Mouse (Mus musculus) liver, embryonic 16.5 days (tissue): ENCODE results near the gene Cdc37. TPM values are rescaled to one million over a fixed set of nuclear protein-coding genes. Genes with fewer than 3 reads are reported as not detected.

ENCODE experiments used
- ATAC-seq: fragments of 200-750 bp; cut with Nextera tagmentation; 2 replicates; pipeline ENCODE4 v1.8.0; 2017; ENCODE audit warnings: low read depth, mild to moderate bottlenecking, moderate number of reproducible peaks, moderate library complexity
- H3K27ac ChIP-seq: fragments of 300-500 bp; sonication (generic); 2 replicates; pipeline ENCODE4 v1.5.1; 2014; ENCODE audit warnings: mild to moderate bottlenecking, low read length
- H3K27me3 ChIP-seq: fragments of 300-500 bp; sonication (generic); 2 replicates; pipeline ENCODE4 v1.6.1; 2014; ENCODE audit warnings: low read depth, low read length, mixed read lengths; ENCODE audit not compliant: control insufficient read depth, insufficient read depth
- H3K36me3 ChIP-seq: fragments of 300-500 bp; sonication (generic); 2 replicates; pipeline ENCODE4 v1.6.1; 2014; ENCODE audit warnings: mild to moderate bottlenecking; ENCODE audit not compliant: control insufficient read depth, insufficient read depth
- H3K4me1 ChIP-seq: fragments of 300-500 bp; sonication (generic); 2 replicates; pipeline ENCODE4 v1.6.1; 2014; ENCODE audit warnings: low read depth, low read length, mixed read lengths; ENCODE audit not compliant: control insufficient read depth
- H3K4me2 ChIP-seq: fragments of 300-500 bp; sonication (generic); 2 replicates; pipeline ENCODE4 v1.6.1; 2014; ENCODE audit warnings: low read depth, low read length, mixed read lengths
- H3K4me3 ChIP-seq: fragments of 300-500 bp; sonication (generic); 2 replicates; pipeline ENCODE4 v1.5.1; 2014; ENCODE audit warnings: low read depth, mild to moderate bottlenecking, low read length
- H3K9ac ChIP-seq: fragments of 300-500 bp; sonication (generic); 2 replicates; pipeline ENCODE4 v1.6.1; 2014; ENCODE audit warnings: low read depth, low read length
- H3K9me3 ChIP-seq: fragments of 300-500 bp; sonication (generic); replicated peaks from 2 replicates; pipeline ENCODE4 v1.6.1; 2016; ENCODE audit warnings: low read length; ENCODE audit not compliant: control insufficient read depth
- WGBS: fragments of 180-500 bp; shearing (Covaris S2); extraction: QIAGEN DNeasy Blood & Tissue Kit; methylation state at CpG from one replicate; pipeline ENCODE4 v1.1.7; 2014; ENCODE audit not compliant: insufficient replicate concordance; 5-methylcytosine and 5-hydroxymethylcytosine counted together
- polyA plus RNA-seq: library from polyadenylated mRNA; unstranded; fragments of >200 nt; fragmentation: Nextera tagmentation; extraction: Ambion mirVana; gene quantifications from 2 replicates; pipeline ENCODE4 v1.2.1, GENCODE M21; 2015

Cdc37 gene
- polyA plus RNA-seq, 1 experiment from 2014 or later, result 104 TPM

GRCm38 (mm10) chr9:21100447-21101161 is 49.2 kb downstream of the Cdc37 start:
- H3K4me2 ChIP-seq, result peak overlapping the region; percentile 37
- peaks cover 31% of the 10 kb centered on the region for H3K4me1 ChIP-seq

GRCm38 (mm10) chr9:21097793-21098192 is 52.0 kb downstream of the Cdc37 start:
- Histone ChIP-seq H3K9ac (no peak overlapping the region), H3K27ac (no peak overlapping the region), H3K4me1 (peaks cover 17% of the 10 kb centered on the region), H3K4me2 (no peak overlapping the region), H3K27me3 (no peaks in the 10 kb centered on the region), H3K9me3 (no peaks in the 10 kb centered on the region), H3K4me3 (no peak overlapping the region), H3K36me3 (no peaks in the 10 kb centered on the region)
- 43% methylated on average over 8 of the region's 8 CpGs for WGBS
- ATAC-seq, result peak; percentile 58; the same call in 1 of the 2 replicates

More at GRCm38 (mm10) chr9:21100447-21101161, 49.2 kb downstream of the Cdc37 start:
- H3K36me3 ChIP-seq, result no peaks in the 10 kb centered on the region
- H3K27me3 ChIP-seq, result no peaks in the 10 kb centered on the region
- 0 out of 2 replicates have a peak overlapping the region, but pooled peaks have one; percentile 3 for H3K9ac ChIP-seq
- H3K9me3 ChIP-seq, result no peaks in the 10 kb centered on the region
- 16% methylated on average over 15 of the region's 15 CpGs for WGBS
- no peak; the same call in 1 of the 2 replicates for ATAC-seq
- H3K4me3 ChIP-seq, result no peak overlapping the region
- H3K27ac ChIP-seq, result no peak overlapping the region

GRCm38 (mm10) chr9:21095958-21096357 is 53.8 kb downstream of the Cdc37 start:
- Histone ChIP-seq H3K4me1 (peaks cover 25% of the 10 kb centered on the region), H3K27me3 (no peaks in the 10 kb centered on the region), H3K9ac (no peak overlapping the region), H3K4me2 (no peak overlapping the region), H3K36me3 (no peaks in the 10 kb centered on the region), H3K9me3 (no peaks in the 10 kb centered on the region), H3K27ac (no peak overlapping the region), H3K4me3 (no peak overlapping the region)
- WGBS, result 80% methylated on average over 4 of the region's 4 CpGs
- ATAC-seq, result no peak

GRCm38 (mm10) chr9:21093423-21093822 is 56.4 kb downstream of the Cdc37 start:
- Histone ChIP-seq H3K9me3 (no peaks in the 10 kb centered on the region), H3K27me3 (no peaks in the 10 kb centered on the region), H3K4me3 (no peak overlapping the region), H3K36me3 (peaks cover 14% of the 10 kb centered on the region), H3K9ac (no peak overlapping the region), H3K4me2 (no peak overlapping the region), H3K27ac (no peak overlapping the region), H3K4me1 (peaks cover 27% of the 10 kb centered on the region)
- ATAC-seq, result no peak
- 83% methylated on average over 9 of the region's 9 CpGs for WGBS

GRCm38 (mm10) chr9:21091707-21092320 is 58.0 kb downstream of the Cdc37 start, which contains the start of the genes Gm38431 and Raver1:
Gene Gm38431 (minus strand): TSS chr9:21091997.
Gene Raver1 (minus strand): TSS chr9:21092008.
- ATAC-seq, result peak; percentile 100
- peak within 1 kb of the TSS; percentile 80 for H3K4me2 ChIP-seq
- no peaks in the 10 kb centered on the region for H3K9me3 ChIP-seq
- peaks cover 28% of the 10 kb centered on the region for H3K36me3 ChIP-seq
- peak within 1 kb of the TSS; percentile 84 for H3K9ac ChIP-seq
- H3K4me1 ChIP-seq, result peaks cover 18% of the 10 kb centered on the region
- peak within 1 kb of the TSS; percentile 82 for H3K4me3 ChIP-seq
- under 1% methylated on average over 54 of the region's 54 CpGs for WGBS
- peak within 1 kb of the TSS; percentile 87 for H3K27ac ChIP-seq
- H3K27me3 ChIP-seq, result no peaks in the 10 kb centered on the region

- Histone ChIP-seq H3K36me3 (peaks cover 34% of the 10 kb centered on the region), H3K4me1 (peaks cover 18% of the 10 kb centered on the region), H3K9me3 (no peaks in the 10 kb centered on the region), H3K4me3 (peak overlapping the region; percentile 82), H3K27me3 (no peaks in the 10 kb centered on the region), H3K9ac (peak overlapping the region; percentile 84), H3K4me2 (peak overlapping the region; percentile 76), H3K27ac (peak overlapping the region; percentile 87)
- 0 out of 2 replicates have a peak, but pooled peaks have one; percentile 0 for ATAC-seq
- WGBS, result under 1% methylated on average over 24 of the region's 24 CpGs
Measured at GRCm38 (mm10) chr9:21090972-21091706, 58.6 kb downstream of the Cdc37 start.

- no peak for ATAC-seq
- no peaks in the 10 kb centered on the region for H3K9me3 ChIP-seq
- peak overlapping the region; percentile 76 for H3K4me2 ChIP-seq
- peaks cover 40% of the 10 kb centered on the region for H3K36me3 ChIP-seq
- H3K4me3 ChIP-seq, result peak overlapping the region; percentile 82
- H3K9ac ChIP-seq, result peak overlapping the region; percentile 84
- H3K27ac ChIP-seq, result peak overlapping the region; percentile 12; the same call in 1 of the 2 replicates
- no peaks in the 10 kb centered on the region for H3K27me3 ChIP-seq
- 73% methylated on average over 1 of the region's 1 CpGs for WGBS
- peaks cover 18% of the 10 kb centered on the region for H3K4me1 ChIP-seq
Measured at GRCm38 (mm10) chr9:21090537-21090936, 59.2 kb downstream of the Cdc37 start.

GRCm38 (mm10) chr9:21083324-21083723 is 66.5 kb downstream of the Cdc37 start:
- Histone ChIP-seq H3K9ac (no peak overlapping the region), H3K27me3 (no peaks in the 10 kb centered on the region), H3K27ac (no peak overlapping the region), H3K4me2 (no peak overlapping the region), H3K4me3 (no peak overlapping the region), H3K9me3 (no peaks in the 10 kb centered on the region), H3K36me3 (peaks cover 81% of the 10 kb centered on the region), H3K4me1 (peaks cover 10% of the 10 kb centered on the region)
- 26% methylated on average over 3 of the region's 3 CpGs for WGBS
- peak; percentile 66 for ATAC-seq
